Mouse (Mus musculus) spleen, postnatal 4 days (tissue): ENCODE measurements at regions not wholly inside any gene's neighbourhood (a gene's known extent, or its start where the extent isn't known, plus 50 kb on each side); places are given as distances from the start of the nearest gene placed in this dataset.
A peak's percentile ranks its signal among the peaks of the same experiment; 100 is the strongest.

Experiments used
- DNase-seq, 2 experiments: peaks; one replicate each; pipeline ENCODE4 v3.0.0; 2022; ENCODE audit warnings: low spot score in 2 of 2

GRCm38 (mm10) chr6:47354515-47354914 is 98.7 kb upstream of the Cul1 start:
- DNase-seq, result no peak

DNA sequence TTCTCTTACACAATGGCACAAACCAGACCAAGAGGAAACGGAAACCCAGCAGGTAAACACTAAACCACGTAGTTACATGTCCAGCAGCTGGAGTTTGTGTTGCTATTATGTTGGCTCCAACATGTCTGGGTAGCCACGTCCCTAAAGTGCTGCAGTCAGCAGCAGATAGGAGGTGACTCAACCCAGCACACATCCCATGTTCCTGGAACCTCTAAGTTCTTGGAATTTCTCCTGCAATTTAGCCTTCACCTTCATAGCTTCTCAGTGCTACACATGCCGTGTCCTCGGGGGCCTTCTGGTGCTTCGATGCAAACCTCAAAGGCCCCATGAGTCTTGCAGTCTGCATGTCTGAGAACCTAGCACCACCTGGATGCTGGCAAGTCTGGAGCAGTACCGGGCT is 97.7 kb upstream of the Cul1 start:
- no peak for DNase-seq

DNA sequence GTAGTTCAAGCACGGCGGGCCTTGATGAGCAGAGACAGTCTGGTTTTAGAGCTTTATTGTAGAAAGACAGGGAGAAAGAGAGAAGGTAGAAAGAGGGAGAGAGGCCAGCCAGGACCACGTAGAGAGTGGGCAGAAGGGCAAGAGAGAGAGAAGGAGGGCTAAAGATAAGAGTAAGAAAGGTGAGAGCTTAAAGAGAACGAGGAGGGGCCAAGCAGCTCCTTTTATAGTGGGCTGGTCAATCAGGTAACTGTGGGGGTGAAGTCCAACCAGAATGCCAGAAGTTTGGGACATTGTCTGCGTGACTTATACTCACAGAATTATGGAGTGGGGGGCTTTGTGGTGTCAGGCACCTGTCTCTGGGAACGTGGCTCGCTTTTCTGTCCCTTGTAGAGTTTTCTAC is 96.7 kb upstream of the Cul1 start:
- no peak for DNase-seq

DNA sequence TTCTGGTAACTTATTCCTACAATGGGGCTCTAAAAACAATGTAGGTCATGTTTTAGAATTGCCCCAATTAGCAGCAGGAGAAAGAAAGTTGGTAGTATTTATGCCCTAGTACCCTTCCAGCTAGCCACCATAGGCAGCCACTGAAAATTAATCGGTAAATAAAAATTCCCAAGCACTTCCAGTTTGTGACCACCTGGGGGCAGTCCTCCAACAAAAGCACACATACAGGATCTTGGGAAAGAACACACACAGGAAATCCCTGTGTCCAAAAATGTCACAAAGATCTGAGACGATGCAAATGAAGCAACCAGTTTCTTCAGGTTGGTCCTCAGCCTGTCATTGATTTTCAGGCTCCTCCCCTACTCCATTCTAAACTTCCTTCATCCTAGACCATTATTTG is 94.5 kb upstream of the Cul1 start:
- DNase-seq, result no peak

DNA sequence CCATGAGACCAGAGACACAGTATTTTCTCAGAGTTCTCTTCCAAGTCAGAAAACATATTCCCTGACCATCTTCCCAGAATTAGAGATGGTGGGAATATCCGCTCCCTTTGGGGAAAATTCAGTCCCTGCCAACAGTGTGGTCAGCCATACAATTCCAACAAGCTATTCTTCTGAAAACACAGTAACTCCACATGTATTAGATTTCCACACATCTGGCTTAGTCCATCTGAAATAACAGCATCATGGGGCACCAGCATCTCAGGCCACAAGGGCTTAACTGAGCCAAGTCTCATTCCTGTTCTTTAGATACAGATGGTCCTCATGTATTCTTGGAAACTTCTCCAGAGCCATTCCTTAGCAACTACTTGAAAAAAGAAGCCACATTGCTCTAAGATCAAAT is 89.2 kb upstream of the Cul1 start:
- DNase-seq, result no peak

GRCm38 (mm10) chr6:47364556-47364955 is 88.6 kb upstream of the Cul1 start:
- DNase-seq, result no peak

GRCm38 (mm10) chr6:47365651-47366645 is 87.2 kb upstream of the Cul1 start:
- no peak for DNase-seq

GRCm38 (mm10) chr6:47367461-47367860 is 85.7 kb upstream of the Cul1 start:
- DNase-seq, result no peak

DNA sequence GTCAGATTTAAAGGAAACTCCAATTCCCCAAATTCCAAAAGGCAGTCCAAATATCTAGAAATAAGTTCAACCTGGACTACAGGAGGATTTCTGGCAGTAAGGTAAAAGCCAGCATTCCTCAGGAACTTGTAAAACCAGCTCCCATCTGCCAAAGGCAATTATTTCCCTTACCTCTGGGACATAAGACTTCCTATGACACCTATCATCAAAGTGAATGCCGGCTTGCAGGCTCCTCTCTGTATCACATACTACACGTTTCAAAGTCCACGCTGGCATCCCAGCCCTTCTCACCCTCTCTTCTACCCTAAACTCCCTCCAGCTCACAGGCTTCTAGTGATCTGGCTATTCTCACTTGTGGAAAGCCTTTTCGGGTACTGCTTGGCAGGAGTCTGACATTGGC is 77.5 kb upstream of the Cul1 start:
- no peak for DNase-seq

- no peak for DNase-seq
Observed at GRCm38 (mm10) chr6:47381451-47381850, 71.7 kb upstream of the Cul1 start.

GRCm38 (mm10) chr6:47386550-47386949 is 66.6 kb upstream of the Cul1 start:
- no peak for DNase-seq

GRCm38 (mm10) chr6:47389908-47390307 is 63.3 kb upstream of the Cul1 start:
- no peak for DNase-seq

DNA sequence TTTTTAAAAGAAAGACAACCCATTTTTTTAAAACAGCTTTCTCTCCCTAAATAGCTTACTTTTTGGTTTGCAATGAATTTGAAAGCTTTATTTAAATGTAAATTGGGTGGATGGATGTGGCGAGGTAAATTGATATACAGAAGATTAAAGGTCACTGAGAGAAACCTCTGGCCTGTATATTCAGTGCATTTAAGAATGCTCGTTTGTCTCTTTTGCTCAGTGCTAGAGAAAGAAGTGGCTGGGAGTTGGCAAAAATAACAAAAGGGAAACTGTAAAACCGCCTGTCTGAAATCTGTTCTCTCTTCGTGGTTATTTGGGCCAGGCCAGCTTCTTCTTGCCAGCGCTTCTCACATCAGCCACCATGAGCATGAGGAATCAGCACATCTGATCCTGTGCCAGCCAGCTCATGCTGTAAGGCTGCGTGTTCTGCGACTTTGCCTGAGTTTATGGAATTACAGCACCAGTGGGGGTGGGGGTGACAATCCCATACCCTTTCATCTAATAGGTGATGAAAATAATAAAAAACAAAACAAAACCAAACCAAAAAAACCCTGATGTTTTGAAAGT is 62.7 kb upstream of the Cul1 start:
- DNase-seq, result no peak

DNA sequence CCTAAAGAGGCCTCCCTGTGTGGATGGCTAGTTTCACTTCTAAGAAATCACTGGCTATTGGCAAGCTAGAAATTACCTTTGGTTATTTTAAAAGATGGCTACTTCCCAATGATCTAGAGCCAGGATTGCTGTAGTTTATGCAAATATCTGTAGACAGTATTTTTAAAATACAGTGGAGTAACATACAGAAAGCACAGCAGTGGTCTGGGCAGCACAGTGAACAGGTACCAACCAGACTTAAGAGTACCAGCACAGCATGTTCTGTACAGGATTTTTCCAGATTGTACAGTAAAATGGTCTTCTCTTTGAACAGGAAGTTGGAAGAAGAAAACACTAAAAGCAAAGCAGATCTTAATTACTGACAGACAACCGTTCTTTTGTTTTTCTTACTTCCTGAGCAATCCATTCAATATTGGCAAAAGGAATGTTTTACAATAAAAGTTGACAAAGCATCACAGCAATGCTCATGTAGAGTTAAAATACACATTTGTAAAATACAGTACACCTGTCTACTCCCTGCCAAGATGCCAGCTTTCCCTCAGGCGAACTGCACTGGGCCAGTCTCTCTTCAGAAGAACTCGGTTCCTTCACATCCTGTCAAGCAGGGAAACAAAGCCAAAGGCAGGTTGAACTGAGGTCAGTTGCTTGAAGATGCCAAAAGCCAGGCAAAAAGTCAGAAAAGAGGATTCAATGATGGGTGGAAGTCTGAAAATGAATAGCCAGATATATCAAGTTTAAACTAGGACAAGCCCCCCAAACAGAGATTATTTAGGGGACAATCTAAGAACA is 62.0 kb upstream of the Cul1 start:
- DNase-seq, result no peak

DNA sequence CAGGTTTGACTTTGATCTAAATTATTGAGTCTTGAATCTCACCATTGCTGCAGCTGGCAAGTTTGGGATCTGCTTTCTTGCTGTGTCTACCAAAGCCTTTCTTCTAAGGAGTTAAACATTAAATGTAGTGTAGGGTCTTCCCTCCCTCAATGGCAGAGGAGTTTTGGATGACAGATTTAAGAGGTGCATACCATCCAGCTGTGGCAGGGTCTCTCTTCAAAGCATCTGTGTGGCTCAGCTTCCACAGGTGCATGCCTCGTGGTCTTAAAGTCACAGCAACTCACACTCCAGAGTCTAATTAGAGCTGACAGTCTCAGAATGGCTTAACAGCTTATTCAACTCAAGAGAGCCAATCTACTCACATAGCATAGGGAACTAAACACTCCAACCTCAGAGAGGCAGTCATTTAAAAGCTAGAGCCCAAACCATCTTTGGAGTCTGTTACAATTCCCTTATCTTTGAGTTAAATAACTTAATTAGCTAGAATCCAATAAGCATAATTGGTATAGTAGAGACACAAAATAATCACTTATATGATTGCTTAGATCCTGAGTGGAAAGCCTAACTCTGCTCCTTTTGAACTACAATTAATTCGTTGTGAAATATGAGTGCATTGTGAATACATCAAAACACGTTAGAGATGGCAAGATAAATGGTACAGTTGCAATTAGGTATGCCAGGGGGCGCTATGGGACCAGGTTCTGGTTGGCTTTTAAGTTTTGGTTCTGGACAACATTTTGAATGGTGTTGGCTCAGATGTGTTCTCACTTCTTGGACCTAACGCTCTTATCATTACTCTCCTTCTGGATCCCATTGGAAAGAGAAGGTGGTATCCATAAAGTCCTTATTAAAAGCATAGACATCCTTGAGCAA is 57.5 kb upstream of the Cul1 start:
- DNase-seq, result peak; percentile 49 to 79
